Mouse (Mus musculus) left cerebral cortex, adult 11 months (tissue): ENCODE measurements around the gene Ywhab.

Source experiments
- DNase-seq: peaks from one replicate; pipeline ENCODE4 v3.0.0; 2022; ENCODE audit warnings: low spot score

The Ywhab gene

GRCm38 (mm10) chr2:163994654-163994976 lies at the start of gene Ywhab:
Gene Ywhab (plus strand): TSS chr2:163994960.
- no peak for DNase-seq

GRCm38 (mm10) chr2:163946221-163946620 lies 48.5 kb upstream of the Ywhab start:
- no peak for DNase-seq

- no peak for DNase-seq
These were observed 46.8 kb upstream of the Ywhab start for GRCm38 (mm10) chr2:163947976-163948375.

GRCm38 (mm10) chr2:163951770-163952169 lies 43.0 kb upstream of the Ywhab start:
- peak; percentile 38 for DNase-seq

- no peak for DNase-seq
These were observed 41.0 kb upstream of the Ywhab start for GRCm38 (mm10) chr2:163953622-163954310.

- DNase-seq = no peak
These were observed 29.9 kb upstream of the Ywhab start for GRCm38 (mm10) chr2:163964606-163965560.

GRCm38 (mm10) chr2:163965706-163966105 lies 29.1 kb upstream of the Ywhab start:
- DNase-seq = no peak

- DNase-seq = no peak
These were observed 26.2 kb upstream of the Ywhab start for GRCm38 (mm10) chr2:163968581-163968980.

- DNase-seq = no peak
These were observed 24.4 kb upstream of the Ywhab start for GRCm38 (mm10) chr2:163970326-163970725.

GRCm38 (mm10) chr2:163974056-163974455 lies 20.7 kb upstream of the Ywhab start:
- no peak for DNase-seq

GRCm38 (mm10) chr2:163976448-163976847 lies 18.3 kb upstream of the Ywhab start:
- no peak for DNase-seq

- DNase-seq = no peak
These were observed 7.5 kb upstream of the Ywhab start for GRCm38 (mm10) chr2:163987233-163987632.

GRCm38 (mm10) chr2:163992871-163993270 lies 1.9 kb upstream of the Ywhab start:
- DNase-seq = no peak

GRCm38 (mm10) chr2:163994977-163995862 lies 460 bp downstream of the Ywhab start:
- DNase-seq = peak; percentile 90

- DNase-seq = no peak
These were observed 1.5 kb downstream of the Ywhab start for GRCm38 (mm10) chr2:163996275-163996674.

GRCm38 (mm10) chr2:163996899-163997298 lies 2.1 kb downstream of the Ywhab start:
- no peak for DNase-seq

GRCm38 (mm10) chr2:163998981-163999380 lies 4.2 kb downstream of the Ywhab start:
- DNase-seq = no peak

GRCm38 (mm10) chr2:164002637-164003036 lies 7.9 kb downstream of the Ywhab start:
- no peak for DNase-seq

- DNase-seq = no peak
These were observed 9.7 kb downstream of the Ywhab start for GRCm38 (mm10) chr2:164004503-164004902.

GRCm38 (mm10) chr2:164006932-164007331 lies 12.2 kb downstream of the Ywhab start:
- DNase-seq = no peak

- no peak for DNase-seq
These were observed 12.8 kb downstream of the Ywhab start for GRCm38 (mm10) chr2:164007547-164007946.

- no peak for DNase-seq
These were observed 13.3 kb downstream of the Ywhab start for GRCm38 (mm10) chr2:164007987-164008545.
